Mouse (Mus musculus) heart, embryonic 15.5 days (tissue): ENCODE measurements around the gene Colca2. TPM values are rescaled to one million over a fixed set of nuclear protein-coding genes. Genes with fewer than 3 reads are reported as not detected.

ENCODE experiments used
- ATAC-seq: fragments of 200-750 bp; cut with Nextera tagmentation; replicated peaks from 2 replicates; pipeline ENCODE4 v1.8.0; 2017; ENCODE audit warnings: low read depth, moderate TSS enrichment; ENCODE audit not compliant: insufficient number of reproducible peaks, insufficient read depth, low FRiP score
- H3K27ac ChIP-seq: fragments of 300-500 bp; sonication (generic); 2 replicates; pipeline ENCODE4 v1.5.1; 2015; ENCODE audit warnings: mild to moderate bottlenecking, inconsistent platforms
- H3K27me3 ChIP-seq: fragments of 300-500 bp; sonication (generic); 2 replicates; pipeline ENCODE4 v1.6.1; 2015; ENCODE audit warnings: inconsistent platforms
- H3K36me3 ChIP-seq: fragments of 300-500 bp; sonication (generic); 2 replicates; pipeline ENCODE4 v1.6.1; 2015; ENCODE audit warnings: mild to moderate bottlenecking, inconsistent platforms
- H3K4me1 ChIP-seq: fragments of 300-500 bp; sonication (generic); replicated peaks from 2 replicates; pipeline ENCODE4 v1.6.1; 2015; ENCODE audit warnings: inconsistent platforms
- H3K4me2 ChIP-seq: fragments of 300-500 bp; sonication (generic); 2 replicates; pipeline ENCODE4 v1.6.1; 2015; ENCODE audit warnings: inconsistent platforms, mild to moderate bottlenecking, moderate library complexity
- H3K4me3 ChIP-seq: fragments of 300-500 bp; sonication (generic); 2 replicates; pipeline ENCODE4 v1.5.1; 2015; ENCODE audit warnings: mild to moderate bottlenecking, inconsistent platforms
- H3K9ac ChIP-seq: fragments of 300-500 bp; sonication (generic); 2 replicates; pipeline ENCODE4 v1.6.1; 2015; ENCODE audit warnings: mild to moderate bottlenecking, inconsistent platforms
- H3K9me3 ChIP-seq: fragments of 300-500 bp; sonication (generic); replicated peaks from 2 replicates; pipeline ENCODE4 v1.6.1; 2016; ENCODE audit warnings: inconsistent platforms
- WGBS: fragments of 180-500 bp; shearing (Covaris S2); methylation state at CpG from one replicate; pipeline ENCODE4 v1.1.7; 2015; ENCODE audit warnings: mixed read lengths; 5-methylcytosine and 5-hydroxymethylcytosine counted together
- polyA plus RNA-seq: library from polyadenylated mRNA; unstranded; fragments of >200 nt; fragmentation: Nextera tagmentation; extraction: Ambion mirVana; gene quantifications from 2 replicates; pipeline ENCODE4 v1.2.1, GENCODE M21; 2015

The Colca2 gene
- polyA plus RNA-seq, 1 experiment from 2014 or later: 2.7 TPM

- Histone ChIP-seq H3K4me2 (no peak overlapping the region), H3K4me3 (no peak overlapping the region), H3K4me1 (no peaks in the 10 kb centered on the region), H3K9me3 (no peaks in the 10 kb centered on the region), H3K27ac (no peak overlapping the region), H3K27me3 (no peaks in the 10 kb centered on the region), H3K36me3 (no peaks in the 10 kb centered on the region), H3K9ac (no peak overlapping the region)
- no peak for ATAC-seq
- WGBS: 85% methylated on average over 3 of the region's 3 CpGs
Measured at GRCm38 (mm10) chr9:51306351-51306750, 28.0 kb upstream of the Colca2 start.

GRCm38 (mm10) chr9:51305146-51305545 is 26.8 kb upstream of the Colca2 start:
- 74% methylated on average over 3 of the region's 3 CpGs for WGBS

GRCm38 (mm10) chr9:51303980-51304379 is 25.6 kb upstream of the Colca2 start:
- no peaks in the 10 kb centered on the region for H3K4me1 ChIP-seq
- H3K27me3 ChIP-seq: no peaks in the 10 kb centered on the region
- H3K36me3 ChIP-seq: no peaks in the 10 kb centered on the region
- H3K9me3 ChIP-seq: no peaks in the 10 kb centered on the region
- no peak overlapping the region for H3K4me2 ChIP-seq
- no peak overlapping the region for H3K9ac ChIP-seq
- 53% methylated on average over 5 of the region's 5 CpGs for WGBS
- H3K27ac ChIP-seq: no peak overlapping the region
- no peak for ATAC-seq
- no peak overlapping the region for H3K4me3 ChIP-seq

More at GRCm38 (mm10) chr9:51305146-51305545, 26.8 kb upstream of the Colca2 start:
- no peak overlapping the region for H3K4me2 ChIP-seq
- H3K36me3 ChIP-seq: no peaks in the 10 kb centered on the region
- H3K4me3 ChIP-seq: no peak overlapping the region
- no peaks in the 10 kb centered on the region for H3K4me1 ChIP-seq
- no peak for ATAC-seq
- H3K27ac ChIP-seq: no peak overlapping the region
- no peaks in the 10 kb centered on the region for H3K9me3 ChIP-seq
- H3K27me3 ChIP-seq: no peaks in the 10 kb centered on the region
- no peak overlapping the region for H3K9ac ChIP-seq

- WGBS: 73% methylated on average over 8 of the region's 8 CpGs
- no peak for ATAC-seq
Measured at GRCm38 (mm10) chr9:51293541-51293940, 15.2 kb upstream of the Colca2 start.

GRCm38 (mm10) chr9:51292674-51293073 is 14.3 kb upstream of the Colca2 start:
- no peaks in the 10 kb centered on the region for H3K9me3 ChIP-seq
- H3K4me3 ChIP-seq: no peak overlapping the region
- WGBS: 32% methylated on average over 4 of the region's 4 CpGs
- no peak overlapping the region for H3K9ac ChIP-seq
- no peaks in the 10 kb centered on the region for H3K36me3 ChIP-seq
- no peaks in the 10 kb centered on the region; the same call in 1 of the 2 replicates for H3K27me3 ChIP-seq
- ATAC-seq: 0 out of 2 replicates have a peak, but pooled peaks have one; percentile 22
- H3K4me1 ChIP-seq: no peaks in the 10 kb centered on the region
- H3K27ac ChIP-seq: no peak overlapping the region
- no peak overlapping the region for H3K4me2 ChIP-seq

More at GRCm38 (mm10) chr9:51293541-51293940, 15.2 kb upstream of the Colca2 start:
- no peaks in the 10 kb centered on the region for H3K36me3 ChIP-seq
- no peaks in the 10 kb centered on the region for H3K9me3 ChIP-seq
- H3K9ac ChIP-seq: no peak overlapping the region
- H3K4me2 ChIP-seq: no peak overlapping the region
- no peak overlapping the region for H3K27ac ChIP-seq
- H3K27me3 ChIP-seq: no peaks in the 10 kb centered on the region; the same call in 1 of the 2 replicates
- no peaks in the 10 kb centered on the region for H3K4me1 ChIP-seq
- H3K4me3 ChIP-seq: no peak overlapping the region

GRCm38 (mm10) chr9:51290980-51291379 is 12.6 kb upstream of the Colca2 start:
- no peak for ATAC-seq
- 62% methylated on average over 4 of the region's 4 CpGs for WGBS
- H3K4me3 ChIP-seq: no peak overlapping the region

GRCm38 (mm10) chr9:51286079-51286478 is 7.7 kb upstream of the Colca2 start:
- Histone ChIP-seq H3K9me3 (no peaks in the 10 kb centered on the region), H3K4me3 (no peak overlapping the region), H3K36me3 (no peaks in the 10 kb centered on the region), H3K27me3 (no peaks in the 10 kb centered on the region; the same call in 1 of the 2 replicates), H3K9ac (no peak overlapping the region), H3K4me1 (no peaks in the 10 kb centered on the region), H3K4me2 (no peak overlapping the region), H3K27ac (no peak overlapping the region)
- ATAC-seq: no peak
- WGBS: 36% methylated on average over 2 of the region's 2 CpGs

More at GRCm38 (mm10) chr9:51290980-51291379, 12.6 kb upstream of the Colca2 start:
- no peaks in the 10 kb centered on the region; the same call in 1 of the 2 replicates for H3K27me3 ChIP-seq
- no peaks in the 10 kb centered on the region for H3K9me3 ChIP-seq
- H3K4me2 ChIP-seq: no peak overlapping the region
- H3K36me3 ChIP-seq: no peaks in the 10 kb centered on the region
- no peaks in the 10 kb centered on the region for H3K4me1 ChIP-seq
- no peak overlapping the region for H3K9ac ChIP-seq
- H3K27ac ChIP-seq: no peak overlapping the region

- Histone ChIP-seq H3K9ac (peak overlapping the region; percentile 78), H3K36me3 (no peaks in the 10 kb centered on the region), H3K4me2 (peak overlapping the region; percentile 93), H3K27ac (peak overlapping the region; percentile 88), H3K4me3 (peak overlapping the region; percentile 76), H3K4me1 (peaks cover 15% of the 10 kb centered on the region), H3K9me3 (no peaks in the 10 kb centered on the region), H3K27me3 (no peaks in the 10 kb centered on the region)
- ATAC-seq: no peak
- 20% methylated on average over 13 of the region's 13 CpGs for WGBS
Measured at GRCm38 (mm10) chr9:51277834-51278498, 403 bp downstream of the Colca2 start.

GRCm38 (mm10) chr9:51274678-51275077 is 3.7 kb downstream of the Colca2 start:
- no peak overlapping the region for H3K27ac ChIP-seq

GRCm38 (mm10) chr9:51273581-51274154 is 4.7 kb downstream of the Colca2 start:
- Histone ChIP-seq H3K4me3 (no peak overlapping the region), H3K4me2 (no peak overlapping the region), H3K27ac (no peak overlapping the region), H3K9me3 (no peaks in the 10 kb centered on the region), H3K9ac (no peak overlapping the region), H3K4me1 (peaks cover 10% of the 10 kb centered on the region), H3K36me3 (no peaks in the 10 kb centered on the region), H3K27me3 (no peaks in the 10 kb centered on the region)
- no peak for ATAC-seq
- 72% methylated on average over 9 of the region's 9 CpGs for WGBS

More at GRCm38 (mm10) chr9:51274678-51275077, 3.7 kb downstream of the Colca2 start:
- 23% methylated on average over 4 of the region's 4 CpGs for WGBS
- H3K27me3 ChIP-seq: no peaks in the 10 kb centered on the region
- ATAC-seq: no peak
- H3K4me2 ChIP-seq: no peak overlapping the region
- H3K9ac ChIP-seq: no peak overlapping the region
- peaks cover 15% of the 10 kb centered on the region for H3K4me1 ChIP-seq
- H3K9me3 ChIP-seq: no peaks in the 10 kb centered on the region
- H3K36me3 ChIP-seq: no peaks in the 10 kb centered on the region
- H3K4me3 ChIP-seq: no peak overlapping the region

- H3K27me3 ChIP-seq: no peaks in the 10 kb centered on the region
- no peak overlapping the region for H3K27ac ChIP-seq
- H3K9ac ChIP-seq: no peak overlapping the region
Measured at GRCm38 (mm10) chr9:51272102-51272501, 6.3 kb downstream of the Colca2 start.

GRCm38 (mm10) chr9:51271073-51271472 is 7.3 kb downstream of the Colca2 start:
- Histone ChIP-seq H3K27me3 (no peaks in the 10 kb centered on the region), H3K9ac (no peak overlapping the region), H3K36me3 (no peaks in the 10 kb centered on the region), H3K4me3 (no peak overlapping the region), H3K27ac (no peak overlapping the region), H3K4me1 (no peaks in the 10 kb centered on the region), H3K4me2 (no peak overlapping the region), H3K9me3 (no peaks in the 10 kb centered on the region)
- WGBS: 75% methylated on average over 8 of the region's 8 CpGs
- no peak for ATAC-seq

More at GRCm38 (mm10) chr9:51272102-51272501, 6.3 kb downstream of the Colca2 start:
- H3K9me3 ChIP-seq: no peaks in the 10 kb centered on the region
- no peak for ATAC-seq
- no peaks in the 10 kb centered on the region for H3K36me3 ChIP-seq
- 62% methylated on average over 5 of the region's 5 CpGs for WGBS
- H3K4me2 ChIP-seq: no peak overlapping the region
- no peak overlapping the region for H3K4me3 ChIP-seq
- no peaks in the 10 kb centered on the region for H3K4me1 ChIP-seq
